Mouse (Mus musculus) MEL (cell line): ENCODE data around the gene Dpep3. TPM values are rescaled to one million over a fixed set of nuclear protein-coding genes. Genes with fewer than 3 reads are reported as not detected.
A peak's percentile ranks its signal among the peaks of the same experiment; 100 is the strongest.

Source experiments
- DNase-seq: peaks from one replicate; pipeline ENCODE4 v3.0.0; 2011; ENCODE audit warnings: low read depth, low spot score
- H3K27ac ChIP-seq: 2 replicates; pipeline ENCODE4 v1.5.1; 2012; ENCODE audit warnings: low read depth, mild to moderate bottlenecking, control low read depth, low read length, moderate library complexity; ENCODE audit not compliant: control insufficient read depth
- H3K27me3 ChIP-seq, 2 experiments: fragments of 150-350 bp in 1 of 2; sonication (generic) in 1 of 2; 2 replicates each; pipeline ENCODE4 v1.6.1; 2012; ENCODE audit warnings: low read length in 2 of 2, mild to moderate bottlenecking in 2 of 2, improper control_type of control experiment in 1 of 2, moderate library complexity in 1 of 2; ENCODE audit not compliant: insufficient read depth in 2 of 2, control insufficient read depth in 1 of 2
- H3K36me3 ChIP-seq, 2 experiments: 2 replicates each; pipeline ENCODE4 v1.6.1; 2012 to 2014; ENCODE audit warnings: low read length in 2 of 2, improper control_type of control experiment in 1 of 2, inconsistent platforms in 1 of 2, mild to moderate bottlenecking in 1 of 2; ENCODE audit not compliant: insufficient read depth in 2 of 2, control insufficient read depth in 1 of 2
- H3K4me1 ChIP-seq, 2 experiments: fragments of 150-350 bp in 1 of 2; sonication (generic) in 1 of 2; 2 replicates each; pipeline ENCODE4 v1.6.1; 2012; ENCODE audit warnings: low read length in 2 of 2, improper control_type of control experiment in 1 of 2, mild to moderate bottlenecking in 1 of 2; ENCODE audit not compliant: insufficient read depth in 2 of 2, control insufficient read depth in 1 of 2
- H3K4me3 ChIP-seq, 2 experiments: fragments of 150-350 bp in 1 of 2; sonication (generic) in 1 of 2; 2 replicates each; pipeline ENCODE4 v1.5.1; 2012; ENCODE audit warnings: low read depth in 2 of 2, low read length in 2 of 2, mild to moderate bottlenecking in 2 of 2, moderate library complexity in 2 of 2, control low read depth in 1 of 2, improper control_type of control experiment in 1 of 2; ENCODE audit not compliant: control insufficient read depth in 1 of 2, insufficient read depth in 1 of 2
- H3K79me2 ChIP-seq: 2 replicates; pipeline ENCODE4 v1.6.1; 2012; ENCODE audit warnings: mild to moderate bottlenecking, low read length, moderate library complexity; ENCODE audit not compliant: control insufficient read depth, poor library complexity, insufficient read depth
- H3K9ac ChIP-seq: 2 replicates; pipeline ENCODE4 v1.6.1; 2012; ENCODE audit warnings: low read depth, mild to moderate bottlenecking, control low read depth, low read length, moderate library complexity; ENCODE audit not compliant: control insufficient read depth, poor library complexity, severe bottlenecking
- H3K9me3 ChIP-seq: fragments of 150-350 bp; sonication (generic); replicated peaks from 2 replicates; pipeline ENCODE4 v1.6.1; 2012; ENCODE audit warnings: mild to moderate bottlenecking, low read length, improper control_type of control experiment, moderate library complexity; ENCODE audit not compliant: insufficient read depth
- CHD1 ChIP-seq: IDR thresholded peaks from 2 replicates; pipeline ENCODE4 v1.6.1; 2012; ENCODE audit warnings: low read depth, mild to moderate bottlenecking, inconsistent platforms, low read length, improper control_type of control experiment
- E2F4 ChIP-seq: IDR thresholded peaks from 2 replicates; pipeline ENCODE4 v1.6.1; 2011; ENCODE audit warnings: low read depth, low read length, improper control_type of control experiment, borderline replicate concordance
- ETS1 ChIP-seq: IDR thresholded peaks from 2 replicates; pipeline ENCODE4 v1.6.1; 2012; ENCODE audit warnings: low read depth, mild to moderate bottlenecking, inconsistent platforms, low read length, improper control_type of control experiment, moderate library complexity
- JUND ChIP-seq: IDR thresholded peaks from 2 replicates; pipeline ENCODE4 v1.6.1; 2011; ENCODE audit warnings: low read depth, mild to moderate bottlenecking, improper control_type of control experiment, low read length
- MAFK ChIP-seq: IDR thresholded peaks from 2 replicates; pipeline ENCODE4 v1.6.1; 2011; ENCODE audit warnings: low read depth, mild to moderate bottlenecking, low read length, improper control_type of control experiment, borderline replicate concordance
- MAZ ChIP-seq: IDR thresholded peaks from 2 replicates; pipeline ENCODE4 v1.6.1; 2012; ENCODE audit warnings: low read depth, mild to moderate bottlenecking, inconsistent platforms, low read length, improper control_type of control experiment
- MXI1 ChIP-seq: IDR thresholded peaks from 2 replicates; pipeline ENCODE4 v1.6.1; 2011; ENCODE audit warnings: mild to moderate bottlenecking, low read depth, low read length, improper control_type of control experiment
- MYB ChIP-seq: IDR thresholded peaks from 2 replicates; pipeline ENCODE4 v1.6.1; 2011; ENCODE audit warnings: mild to moderate bottlenecking, low read depth, low read length, improper control_type of control experiment
- MYC ChIP-seq: IDR thresholded peaks from 2 replicates; pipeline ENCODE4 v1.6.1; 2011; ENCODE audit warnings: low read depth, mild to moderate bottlenecking, low read length, improper control_type of control experiment, moderate library complexity
- NRF1 ChIP-seq: IDR thresholded peaks from 2 replicates; pipeline ENCODE4 v1.6.1; 2014; ENCODE audit warnings: low read depth, mild to moderate bottlenecking, inconsistent platforms, low read length, improper control_type of control experiment, moderate library complexity; ENCODE audit not compliant: poor library complexity, insufficient read depth, severe bottlenecking
- POLR2A ChIP-seq, 2 experiments: IDR thresholded peaks; 2 replicates each; pipeline ENCODE4 v1.6.1; 2011 to 2012; ENCODE audit warnings: low read length in 2 of 2, mild to moderate bottlenecking in 2 of 2, control low read depth in 1 of 2, improper control_type of control experiment in 1 of 2, low read depth in 1 of 2, moderate library complexity in 1 of 2; ENCODE audit not compliant: control insufficient read depth in 1 of 2, insufficient read depth in 1 of 2, poor library complexity in 1 of 2
- RAD21 ChIP-seq: IDR thresholded peaks from 2 replicates; pipeline ENCODE4 v1.6.1; 2011; ENCODE audit warnings: mild to moderate bottlenecking, low read depth, low read length, improper control_type of control experiment
- TCF12 ChIP-seq: IDR thresholded peaks from 2 replicates; pipeline ENCODE4 v1.6.1; 2014; ENCODE audit warnings: low read depth, mild to moderate bottlenecking, inconsistent platforms, low read length, improper control_type of control experiment, moderate library complexity
- USF1 ChIP-seq: IDR thresholded peaks from 2 replicates; pipeline ENCODE4 v1.6.1; 2014; ENCODE audit warnings: low read depth, mild to moderate bottlenecking, inconsistent platforms, low read length, improper control_type of control experiment, moderate library complexity
- ZC3H11A ChIP-seq: IDR thresholded peaks from 2 replicates; pipeline ENCODE4 v1.6.1; 2012; ENCODE audit warnings: low read depth, mild to moderate bottlenecking, inconsistent platforms, low read length, improper control_type of control experiment
- ZKSCAN1 ChIP-seq: IDR thresholded peaks from 2 replicates; pipeline ENCODE4 v1.6.1; 2012; ENCODE audit warnings: low read depth, mild to moderate bottlenecking, inconsistent platforms, low read length, improper control_type of control experiment, moderate library complexity
- polyA plus RNA-seq, 2 experiments: library from polyadenylated mRNA; stranded (reverse) in 1 of 2; unstranded in 1 of 2; fragments of >175 nt in 1 of 2; fragments of >200 nt in 1 of 2; gene quantifications; 2 replicates each; pipeline versions ENCODE4 v1.2.1 to v1.2.4; 2012; ENCODE audit warnings: low replicate concordance in 2 of 2, low read depth in 1 of 2; ENCODE audit not compliant: insufficient read length in 2 of 2, insufficient read depth in 1 of 2, missing spikeins in 1 of 2
- total RNA-seq: library from RNA; depleted of rRNA; stranded (reverse); fragments of 300-350 nt; gene quantifications from 2 replicates; pipeline ENCODE4 v1.2.3, GENCODE M21; 2012; rRNA removed

Gene Dpep3
- total and polyA plus RNA-seq, 3 experiments, result 0.11 TPM; not detected in 2

DNA sequence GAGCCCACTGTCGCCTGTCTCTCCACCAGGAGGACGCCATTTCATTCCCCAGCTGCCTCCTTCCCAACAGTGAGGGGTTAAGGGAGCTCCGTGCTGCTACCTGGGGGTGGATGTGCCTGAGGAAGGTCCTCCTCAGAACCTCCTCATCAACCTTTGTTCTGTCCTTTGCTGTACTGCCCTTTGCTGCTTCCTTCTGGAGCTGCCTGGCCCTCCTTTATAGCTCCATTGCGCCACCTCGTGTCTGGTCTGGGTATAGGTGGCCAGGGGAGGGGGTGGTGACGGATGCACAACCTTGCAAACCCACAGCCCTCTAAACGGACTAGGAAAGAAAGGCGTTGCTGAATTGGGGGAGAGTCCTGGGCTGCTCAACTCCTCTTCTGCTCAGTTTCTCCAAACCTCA, 48.6 kb downstream of the Dpep3 start (continued):
- TF ChIP-seq NRF1, result no peak
- no peak for TF ChIP-seq ETS1
- TF ChIP-seq ZKSCAN1, result no peak
- peak; percentile 90 for TF ChIP-seq RAD21
- TF ChIP-seq MAZ, result peak; percentile 91
- no peak for TF ChIP-seq CHD1
- no peak for TF ChIP-seq JUND
- no peak for TF ChIP-seq MXI1
- TF ChIP-seq E2F4, result no peak
- TF ChIP-seq MYB, result no peak
- TF ChIP-seq TCF12, result no peak
- TF ChIP-seq USF1, result no peak; the same call in 1 of the 2 replicates
- peak; percentile 85 for TF ChIP-seq ZC3H11A
- no peak for TF ChIP-seq POLR2A (IDR thresholded peaks at IDR 0.05; ENCODE audit: control insufficient read depth in 1 of 2, insufficient read depth in 1 of 2, low read depth in 1 of 2, low read length in 2 of 2, poor library complexity in 1 of 2)

DNA sequence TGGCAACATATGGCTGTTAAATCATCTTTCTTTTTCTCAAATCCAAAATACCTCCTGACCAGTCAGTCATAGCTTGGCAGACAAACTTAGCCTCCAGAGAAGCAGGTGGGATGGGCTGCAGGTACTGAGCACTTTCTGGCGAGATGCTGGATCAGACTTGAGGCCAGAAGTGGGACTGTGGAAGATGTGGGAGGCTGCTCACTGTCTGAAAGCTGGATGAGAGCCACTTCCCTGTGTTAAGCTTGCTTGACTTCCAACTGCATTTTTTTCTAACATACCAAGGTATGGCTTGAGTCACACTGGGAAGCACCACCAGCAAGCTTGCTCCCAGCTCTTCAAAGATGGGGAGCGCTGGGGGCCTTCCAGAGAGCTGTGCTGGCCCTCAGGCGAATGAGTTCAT, 54.1 kb downstream of the Dpep3 start:
- H3K79me2 ChIP-seq, result no peaks in the 10 kb centered on the region
- H3K27me3 ChIP-seq, result no peaks in the 10 kb centered on the region

More for the DNA sequence above, 54.1 kb downstream of the Dpep3 start:
- H3K36me3 ChIP-seq, result peaks cover 0 to 2% of the 10 kb centered on the region in 2 experiments; a peak in 2 of 4 replicates
- H3K4me1 ChIP-seq, result no peaks in the 10 kb centered on the region; a peak in 1 of 4 replicates
- H3K9me3 ChIP-seq, result no peaks in the 10 kb centered on the region
- TF ChIP-seq USF1 (no peak), ETS1 (no peak), MAFK (no peak), MYC (no peak)
- H3K4me3 ChIP-seq, result no peak overlapping the region
- H3K27ac ChIP-seq, result no peak overlapping the region
- DNase-seq, result no peak
- H3K9ac ChIP-seq, result no peak overlapping the region

Other genes with a start within 250 kb of the Dpep3 start
- gene Gfod2, start 220.8 kb downstream of the Dpep3 start, total RNA-seq, result 7.0 and 8.3 TPM in 2 replicates
- gene Gfod2, start 220.8 kb downstream of the Dpep3 start, polyA plus RNA-seq, result 1 to 10 TPM in 1 of 2 experiments, not detected in 1; 7.0 TPM
- 7.4 and 7.7 TPM in 2 replicates for gene Ranbp10, start 152.1 kb downstream of the Dpep3 start, total RNA-seq
- 10 to 100 TPM in 1 of 2 experiments, not detected in 1; 22.1 TPM for gene Ranbp10, start 152.1 kb downstream of the Dpep3 start, polyA plus RNA-seq
- not detected in 2 replicates for gene Tsnaxip1, start 151.7 kb downstream of the Dpep3 start, total RNA-seq
- gene Tsnaxip1, start 151.7 kb downstream of the Dpep3 start, polyA plus RNA-seq, result under 1 TPM in 1 of 2 experiments, not detected in 1; 0.10 TPM
- gene Cenpt, start 126.2 kb downstream of the Dpep3 start, total RNA-seq, result 14.2 and 15.7 TPM in 2 replicates
- 10 to 100 TPM in 1 of 2 experiments, not detected in 1; 26.5 TPM for gene Cenpt, start 126.2 kb downstream of the Dpep3 start, polyA plus RNA-seq
- 41.9 and 48.8 TPM in 2 replicates for gene Thap11, start 124.3 kb downstream of the Dpep3 start, total RNA-seq
- 10 to 100 TPM in 1 of 2 experiments, not detected in 1; 51.4 TPM for gene Thap11, start 124.3 kb downstream of the Dpep3 start, polyA plus RNA-seq
- 167 and 198 TPM in 2 replicates for gene Nutf2, start 118.8 kb downstream of the Dpep3 start, total RNA-seq
- gene Nutf2, start 118.8 kb downstream of the Dpep3 start, polyA plus RNA-seq, result 10 to 100 TPM in 1 of 2 experiments, not detected in 1; 28.0 TPM
- gene Edc4, start 98.5 kb downstream of the Dpep3 start, total RNA-seq, result 44.5 and 46.1 TPM in 2 replicates
- 10 to 100 TPM in 1 of 2 experiments, not detected in 1; 72.1 TPM for gene Edc4, start 98.5 kb downstream of the Dpep3 start, polyA plus RNA-seq
- gene Nrn1l, start 85.9 kb downstream of the Dpep3 start, total RNA-seq, result not detected in 2 replicates
- under 1 TPM in 1 of 2 experiments, not detected in 1; 0.39 TPM for gene Nrn1l, start 85.9 kb downstream of the Dpep3 start, polyA plus RNA-seq
- 11.5 and 12.9 TPM in 2 replicates for gene Pskh1, start 79.0 kb downstream of the Dpep3 start, total RNA-seq
- gene Pskh1, start 79.0 kb downstream of the Dpep3 start, polyA plus RNA-seq, result 10 to 100 TPM in 1 of 2 experiments, not detected in 1; 26.2 TPM
- 0.69 and 1.5 TPM in 2 replicates for gene Ctrl, start 45.6 kb downstream of the Dpep3 start, total RNA-seq
- gene Ctrl, start 45.6 kb downstream of the Dpep3 start, polyA plus RNA-seq, result 1 to 10 TPM in 1 of 2 experiments, not detected in 1; 3.0 TPM
- gene Psmb10, start 41.0 kb downstream of the Dpep3 start, total RNA-seq, result 228 and 275 TPM in 2 replicates
- gene Psmb10, start 41.0 kb downstream of the Dpep3 start, polyA plus RNA-seq, result 100 to 1,000 TPM in 1 of 2 experiments, not detected in 1; 193 TPM
- gene Lcat, start 36.0 kb downstream of the Dpep3 start, total RNA-seq, result 0.78 and 1.1 TPM in 2 replicates
- gene Lcat, start 36.0 kb downstream of the Dpep3 start, polyA plus RNA-seq, result 1 to 10 TPM in 1 of 2 experiments, not detected in 1; 2.5 TPM
- 22.2 and 25.6 TPM in 2 replicates for gene Slc12a4, start 13.3 kb downstream of the Dpep3 start, total RNA-seq
- gene Slc12a4, start 13.3 kb downstream of the Dpep3 start, polyA plus RNA-seq, result 10 to 100 TPM in 1 of 2 experiments, not detected in 1; 32.3 TPM
- gene Dus2, start 11.9 kb upstream of the Dpep3 start, total RNA-seq, result 8.6 and 9.2 TPM in 2 replicates
- 10 to 100 TPM in 1 of 2 experiments, not detected in 1; 11.9 TPM for gene Dus2, start 11.9 kb upstream of the Dpep3 start, polyA plus RNA-seq
- not detected in 2 replicates for gene Dpep2nb, start 26.5 kb upstream of the Dpep3 start, total RNA-seq
- gene Dpep2nb, start 26.5 kb upstream of the Dpep3 start, polyA plus RNA-seq, result under 1 TPM in 1 of 2 experiments, not detected in 1; 0.14 TPM
- 23.4 and 29.9 TPM in 2 replicates for gene Ddx28, start 32.5 kb upstream of the Dpep3 start, total RNA-seq
- gene Ddx28, start 32.5 kb upstream of the Dpep3 start, polyA plus RNA-seq, result 10 to 100 TPM in 1 of 2 experiments, not detected in 1; 21.8 TPM
- 14.4 and 16.9 TPM in 2 replicates for gene Nfatc3, start 79.4 kb upstream of the Dpep3 start, total RNA-seq
- 10 to 100 TPM; 50.2 to 59.3 TPM for gene Nfatc3, start 79.4 kb upstream of the Dpep3 start, polyA plus RNA-seq
- 1.3 and 2.3 TPM in 2 replicates for gene Esrp2, start 157.5 kb upstream of the Dpep3 start, total RNA-seq
- gene Esrp2, start 157.5 kb upstream of the Dpep3 start, polyA plus RNA-seq, result 1 to 10 TPM in 1 of 2 experiments, not detected in 1; 4.5 TPM
- 4.0 and 6.2 TPM in 2 replicates for gene Pla2g15, start 171.0 kb upstream of the Dpep3 start, total RNA-seq
- 1 to 10 TPM in 1 of 2 experiments, not detected in 1; 9.4 TPM for gene Pla2g15, start 171.0 kb upstream of the Dpep3 start, polyA plus RNA-seq
- 26.2 and 34.4 TPM in 2 replicates for gene Slc7a6, start 189.4 kb upstream of the Dpep3 start, total RNA-seq
- 10 to 100 TPM in 1 of 2 experiments, not detected in 1; 48.2 TPM for gene Slc7a6, start 189.4 kb upstream of the Dpep3 start, polyA plus RNA-seq
- 41.6 and 52.0 TPM in 2 replicates for gene Slc7a6os, start 231.5 kb upstream of the Dpep3 start, total RNA-seq
- gene Slc7a6os, start 231.5 kb upstream of the Dpep3 start, polyA plus RNA-seq, result 10 to 100 TPM in 1 of 2 experiments, not detected in 1; 53.6 TPM
- 71.2 and 74.5 TPM in 2 replicates for gene Prmt7, start 231.5 kb upstream of the Dpep3 start, total RNA-seq
- gene Prmt7, start 231.5 kb upstream of the Dpep3 start, polyA plus RNA-seq, result 10 to 100 TPM in 1 of 2 experiments, not detected in 1; 63.3 TPM